Mouse (Mus musculus) macrophage (primary cell): ENCODE results near the gene Hist1h2ak. TPM values are rescaled to one million over a fixed set of nuclear protein-coding genes. Genes with fewer than 3 reads are reported as not detected.
"Not testable (repeated sequence)": the region's sequence is repeated elsewhere in the genome, so short reads cannot be mapped to it uniquely, and the experiment has no call there.

ENCODE experiments used
- H3K27ac ChIP-seq: fragments of 350-480 bp; formaldehyde crosslinking; 2 replicates; pipeline ENCODE4 v1.9.0; 2021
- H3K36me3 ChIP-seq: fragments of 350-480 bp; formaldehyde crosslinking; 2 replicates; pipeline ENCODE4 v1.9.0; 2021; ENCODE audit errors: inconsistent target
- H3K4me3 ChIP-seq: fragments of 350-480 bp; formaldehyde crosslinking; 2 replicates; pipeline ENCODE4 v1.9.0; 2021; ENCODE audit errors: inconsistent target
- H3K79me2 ChIP-seq: fragments of 350-480 bp; formaldehyde crosslinking; 2 replicates; pipeline ENCODE4 v1.9.0; 2021; ENCODE audit errors: inconsistent target
- WGBS: methylation state at CpG from one replicate; pipeline ENCODE4 v1.1.7; 2026; ENCODE audit warnings: inconsistent platforms; ENCODE audit not compliant: missing documents; 5-methylcytosine and 5-hydroxymethylcytosine counted together
- polyA plus RNA-seq: library from polyadenylated mRNA; stranded (reverse); fragments of 250-400 nt; gene quantifications from 3 replicates; pipeline ENCODE4 v1.2.4, GENCODE M21; 2018; ENCODE audit warnings: inconsistent platforms

The Hist1h2ak gene
- polyA plus RNA-seq, 1 experiment from 2014 or later: not detected

- H3K27ac ChIP-seq: peak overlapping the region; percentile 40
- no peaks in the 10 kb centered on the region for H3K36me3 ChIP-seq
- peaks cover 35% of the 10 kb centered on the region for H3K79me2 ChIP-seq
- H3K4me3 ChIP-seq: peak overlapping the region; percentile 43
- WGBS: 11% methylated on average over 4 of the region's 5 CpGs
These were observed 4.1 kb downstream of the Hist1h2ak start for GRCm38 (mm10) chr13:21749387-21750158.

- H3K27ac ChIP-seq: no peak overlapping the region
- peaks cover 33% of the 10 kb centered on the region for H3K79me2 ChIP-seq
- no peaks in the 10 kb centered on the region for H3K36me3 ChIP-seq
- 70% methylated on average over 1 of the region's 1 CpGs for WGBS
- H3K4me3 ChIP-seq: no peak overlapping the region
These were observed 8.6 kb downstream of the Hist1h2ak start for GRCm38 (mm10) chr13:21745006-21745405.

GRCm38 (mm10) chr13:21734906-21735767, 18.5 kb downstream of the Hist1h2ak start, which contains the start of gene Hist1h4j:
Hist1h4j (plus strand) TSS chr13:21735064.
- not testable (repeated sequence) for H3K79me2 ChIP-seq, H3K36me3 ChIP-seq
- WGBS: 1% methylated on average over 31 of the region's 56 CpGs
- Histone ChIP-seq H3K27ac (peak within 1 kb of the TSS; percentile 75), H3K4me3 (peak within 1 kb of the TSS; percentile 25)

GRCm38 (mm10) chr13:21734010-21734905, 19.4 kb downstream of the Hist1h2ak start:
- Histone ChIP-seq H3K4me3 (peak overlapping the region; percentile 25), H3K36me3 (no peaks in the 10 kb centered on the region), H3K79me2 (no peaks in the 10 kb centered on the region), H3K27ac (peak overlapping the region; percentile 75)
- WGBS: 2% methylated on average over 21 of the region's 21 CpGs

GRCm38 (mm10) chr13:21733466-21733865, 20.2 kb downstream of the Hist1h2ak start:
- WGBS: 87% methylated on average over 5 of the region's 5 CpGs
- Histone ChIP-seq H3K27ac (no peak overlapping the region), H3K79me2 (no peaks in the 10 kb centered on the region), H3K36me3 (no peaks in the 10 kb centered on the region), H3K4me3 (no peak overlapping the region)

- Histone ChIP-seq H3K27ac (no peak overlapping the region), H3K4me3 (no peak overlapping the region), H3K36me3 (no peaks in the 10 kb centered on the region), H3K79me2 (no peaks in the 10 kb centered on the region)
- 100% methylated on average over 1 of the region's 1 CpGs for WGBS
These were observed 24.1 kb downstream of the Hist1h2ak start for GRCm38 (mm10) chr13:21729544-21729943.

GRCm38 (mm10) chr13:21727948-21728572, 25.6 kb downstream of the Hist1h2ak start:
- H3K79me2 ChIP-seq: no peaks in the 10 kb centered on the region
- H3K4me3 ChIP-seq: no peak overlapping the region
- 82% methylated on average over 8 of the region's 11 CpGs for WGBS
- no peaks in the 10 kb centered on the region for H3K36me3 ChIP-seq
- no peak overlapping the region for H3K27ac ChIP-seq

GRCm38 (mm10) chr13:21722993-21723836, 30.4 kb downstream of the Hist1h2ak start:
- WGBS: 60% methylated on average over 5 of the region's 5 CpGs
- H3K79me2 ChIP-seq: no peaks in the 10 kb centered on the region
- H3K36me3 ChIP-seq: no peaks in the 10 kb centered on the region
- H3K27ac ChIP-seq: peak overlapping the region; percentile 35
- no peak overlapping the region for H3K4me3 ChIP-seq

- no peak overlapping the region for H3K4me3 ChIP-seq
- H3K36me3 ChIP-seq: no peaks in the 10 kb centered on the region
- H3K27ac ChIP-seq: peak overlapping the region; percentile 35
- 14% methylated on average over 6 of the region's 11 CpGs for WGBS
- no peaks in the 10 kb centered on the region for H3K79me2 ChIP-seq
These were observed 31.2 kb downstream of the Hist1h2ak start for GRCm38 (mm10) chr13:21722373-21722925.

GRCm38 (mm10) chr13:21721757-21722372, 31.8 kb downstream of the Hist1h2ak start, which contains the start of gene Hist1h2bm:
Hist1h2bm (plus strand) TSS chr13:21722044.
- H3K36me3 ChIP-seq, H3K79me2 ChIP-seq: not testable (repeated sequence)
- 0% methylated on average over 23 of the region's 37 CpGs for WGBS
- Histone ChIP-seq H3K27ac (peak within 1 kb of the TSS; percentile 65), H3K4me3 (peak within 1 kb of the TSS; percentile 6; the same call in 1 of the 2 replicates)

- Histone ChIP-seq H3K27ac (peak overlapping the region; percentile 65), H3K4me3 (peak overlapping the region; percentile 6; the same call in 1 of the 2 replicates)
- H3K36me3 ChIP-seq, H3K79me2 ChIP-seq: not testable (repeated sequence)
- WGBS: 9% methylated on average over 7 of the region's 44 CpGs
These were observed 32.4 kb downstream of the Hist1h2ak start for GRCm38 (mm10) chr13:21721107-21721756.

- WGBS: 83% methylated on average over 4 of the region's 4 CpGs
- H3K79me2 ChIP-seq: no peaks in the 10 kb centered on the region
- H3K4me3 ChIP-seq: peak overlapping the region; percentile 26
- H3K27ac ChIP-seq: peak overlapping the region; percentile 58
- no peaks in the 10 kb centered on the region for H3K36me3 ChIP-seq
These were observed 35.1 kb downstream of the Hist1h2ak start for GRCm38 (mm10) chr13:21718381-21719080.
